Mouse (Mus musculus) skeletal muscle tissue, postnatal 0 days (tissue): ENCODE data around the gene Hmgb3. TPM values are rescaled to one million over a fixed set of nuclear protein-coding genes. Genes with fewer than 3 reads are reported as not detected.

Experiments used
- microRNA-seq, 2 experiments: library from miRNA; unstranded; fragments of <30 nt; microRNA quantifications; one replicate each; pipeline ENCODE4; 2016
- polyA plus RNA-seq: library from polyadenylated mRNA; unstranded; fragments of >200 nt; fragmentation: Nextera tagmentation; extraction: Ambion mirVana; gene quantifications from 2 replicates; pipeline ENCODE4 v1.2.1, GENCODE M21; 2015

Hmgb3 gene
- polyA plus RNA-seq = 58.1 and 74.4 TPM in 2 replicates

DNA sequence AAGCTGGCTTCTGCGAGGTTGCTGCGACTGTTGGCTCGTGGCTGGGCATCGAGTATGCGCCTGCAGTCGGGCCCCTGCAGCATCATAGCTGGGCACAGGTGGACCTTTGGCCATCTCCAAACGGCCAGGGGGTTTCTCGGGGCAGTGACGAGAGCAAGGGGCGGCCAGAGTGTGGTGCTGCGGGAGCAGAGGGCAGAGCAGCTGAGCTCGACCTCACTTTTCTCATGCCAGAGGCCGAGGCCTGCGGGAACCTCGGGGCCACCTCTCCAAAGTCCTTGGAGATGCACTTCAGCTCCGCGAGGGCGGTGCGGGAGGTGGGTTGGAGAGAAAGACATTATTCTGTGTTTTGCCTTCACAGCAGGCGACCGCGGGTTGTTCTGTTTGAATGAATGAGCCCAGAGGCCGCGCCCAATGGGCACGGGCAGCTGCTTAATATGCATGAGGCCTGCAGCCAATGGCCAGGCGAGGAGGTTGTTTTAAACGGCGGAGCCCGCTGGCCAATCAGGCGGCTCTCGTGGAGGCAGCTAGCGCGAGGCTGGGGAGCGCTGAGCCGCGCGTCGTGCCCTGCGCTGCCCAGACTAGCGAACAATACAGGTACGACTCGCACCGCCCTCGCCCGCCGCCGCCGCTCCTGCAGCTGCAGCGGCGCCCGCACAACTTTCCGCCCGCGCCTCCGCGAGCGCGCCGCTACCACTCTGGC lies at the start of gene Hmgb3:
Gene Hmgb3, plus strand, starts transcription at position 504 of the 700 bp plus-strand sequence.

Small RNA genes lying within 50 kb of the gene (microRNA-seq; reads per million reads assigned to microRNA genes)
- gene Gm23945 = 0 reads per million in 2 experiments

Other genes starting within 250 kb of the Hmgb3 start
- gene Mtmr1, start 191.2 kb upstream of the Hmgb3 start, polyA plus RNA-seq = 9.8 and 13.9 TPM in 2 replicates
- 18.4 and 19.6 TPM in 2 replicates for gene Cd99l2, start 63.1 kb upstream of the Hmgb3 start, polyA plus RNA-seq
- 1.3 and 1.5 TPM in 2 replicates for gene Gpr50, start 107.7 kb downstream of the Hmgb3 start, polyA plus RNA-seq